Mouse (Mus musculus) embryonic facial prominence, embryonic 15.5 days (tissue): Measurements from ENCODE around the gene Wt1. TPM values are rescaled to one million over a fixed set of nuclear protein-coding genes. Genes with fewer than 3 reads are reported as not detected.

Source experiments
- ATAC-seq: fragments of 200-750 bp; cut with Nextera tagmentation; 2 replicates; pipeline ENCODE4 v1.8.0; 2017; ENCODE audit warnings: low read depth, moderate TSS enrichment; ENCODE audit not compliant: insufficient number of reproducible peaks, low FRiP score, low TSS enrichment
- H3K27ac ChIP-seq: fragments of 300-500 bp; sonication (generic); replicated peaks from 2 replicates; pipeline ENCODE4 v1.5.1; 2015; ENCODE audit warnings: mild to moderate bottlenecking, inconsistent platforms
- H3K27me3 ChIP-seq: fragments of 300-500 bp; sonication (generic); 2 replicates; pipeline ENCODE4 v1.6.1; 2015; ENCODE audit warnings: inconsistent platforms
- H3K36me3 ChIP-seq: fragments of 300-500 bp; sonication (generic); 2 replicates; pipeline ENCODE4 v1.6.1; 2015; ENCODE audit warnings: mild to moderate bottlenecking, inconsistent platforms
- H3K4me1 ChIP-seq: fragments of 300-500 bp; sonication (generic); 2 replicates; pipeline ENCODE4 v1.6.1; 2015; ENCODE audit warnings: inconsistent platforms
- H3K4me2 ChIP-seq: fragments of 300-500 bp; sonication (generic); replicated peaks from 2 replicates; pipeline ENCODE4 v1.6.1; 2015; ENCODE audit warnings: mild to moderate bottlenecking, inconsistent platforms
- H3K4me3 ChIP-seq: fragments of 300-500 bp; sonication (generic); replicated peaks from 2 replicates; pipeline ENCODE4 v1.5.1; 2015; ENCODE audit warnings: mild to moderate bottlenecking, inconsistent platforms
- H3K9ac ChIP-seq: fragments of 300-500 bp; sonication (generic); 2 replicates; pipeline ENCODE4 v1.6.1; 2015; ENCODE audit warnings: inconsistent platforms
- H3K9me3 ChIP-seq: fragments of 300-500 bp; sonication (generic); replicated peaks from 2 replicates; pipeline ENCODE4 v1.6.1; 2016; ENCODE audit warnings: inconsistent platforms
- WGBS: fragments of 180-500 bp; shearing (Covaris S2); methylation state at CpG from one replicate; pipeline ENCODE4 v1.1.7; 2015; 5-methylcytosine and 5-hydroxymethylcytosine counted together
- polyA plus RNA-seq: library from polyadenylated mRNA; unstranded; fragments of >200 nt; fragmentation: Nextera tagmentation; extraction: Ambion mirVana; gene quantifications from 2 replicates; pipeline ENCODE4 v1.2.1, GENCODE M21; 2015

Wt1 gene
- polyA plus RNA-seq, 1 experiment from 2014 or later = 0.45 TPM

DNA sequence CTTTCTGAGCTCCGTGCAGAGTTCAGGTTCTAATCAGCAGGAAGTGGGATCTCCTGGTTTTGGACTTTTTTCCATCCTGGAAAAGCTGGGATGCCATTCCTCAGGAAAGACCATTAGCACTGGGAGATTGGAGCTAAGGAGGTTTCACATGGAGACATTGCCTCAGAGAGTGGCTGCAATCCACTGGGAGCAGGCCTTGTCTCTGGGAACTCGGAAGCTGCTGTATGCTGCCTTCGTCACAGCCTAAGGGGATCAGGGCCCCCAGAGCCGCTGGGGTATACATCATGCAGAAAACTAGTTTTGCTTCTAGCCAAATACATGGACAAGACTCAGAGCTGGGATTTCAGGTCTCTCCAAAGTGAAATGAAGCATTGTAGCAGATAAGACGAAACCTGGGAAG lies 60.3 kb downstream of the Wt1 start:
- WGBS = 56% methylated on average over 5 of the region's 5 CpGs

DNA sequence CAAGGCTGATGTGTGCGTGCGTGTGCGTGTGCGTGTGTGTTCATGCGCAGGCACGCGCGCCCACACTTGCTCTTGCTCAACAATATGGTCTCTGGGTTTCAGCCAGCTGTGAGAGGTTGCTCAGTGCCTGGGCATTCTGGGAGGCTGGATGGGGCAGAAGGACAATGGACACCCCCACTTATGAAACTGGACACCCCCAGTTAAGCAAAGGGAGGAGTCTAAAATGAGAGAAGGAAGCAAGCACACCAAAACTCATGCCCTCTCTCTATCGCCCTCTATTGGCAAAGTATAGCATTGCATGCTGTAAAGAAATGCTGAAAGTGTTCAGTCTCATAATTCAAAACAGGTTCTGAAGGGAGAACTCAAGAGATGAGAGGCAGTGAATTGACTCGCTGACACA lies 61.9 kb downstream of the Wt1 start:
- no peak overlapping the region for H3K4me2 ChIP-seq
- H3K9me3 ChIP-seq = no peaks in the 10 kb centered on the region
- no peaks in the 10 kb centered on the region for H3K36me3 ChIP-seq
- no peak overlapping the region for H3K27ac ChIP-seq
- 75% methylated on average over 10 of the region's 10 CpGs for WGBS
- no peak overlapping the region for H3K9ac ChIP-seq
- H3K4me1 ChIP-seq = no peaks in the 10 kb centered on the region
- no peak for ATAC-seq
- H3K27me3 ChIP-seq = 0 out of 2 replicates have a peak, but pooled peaks cover 3% of the 10 kb centered on the region
- no peak overlapping the region for H3K4me3 ChIP-seq

More for the DNA sequence above, 60.3 kb downstream of the Wt1 start:
- Histone ChIP-seq H3K27ac (no peak overlapping the region), H3K4me2 (no peak overlapping the region), H3K9ac (no peak overlapping the region), H3K4me1 (no peaks in the 10 kb centered on the region), H3K36me3 (no peaks in the 10 kb centered on the region), H3K4me3 (no peak overlapping the region), H3K27me3 (0 out of 2 replicates have a peak, but pooled peaks cover 3% of the 10 kb centered on the region), H3K9me3 (no peaks in the 10 kb centered on the region)
- no peak for ATAC-seq

DNA sequence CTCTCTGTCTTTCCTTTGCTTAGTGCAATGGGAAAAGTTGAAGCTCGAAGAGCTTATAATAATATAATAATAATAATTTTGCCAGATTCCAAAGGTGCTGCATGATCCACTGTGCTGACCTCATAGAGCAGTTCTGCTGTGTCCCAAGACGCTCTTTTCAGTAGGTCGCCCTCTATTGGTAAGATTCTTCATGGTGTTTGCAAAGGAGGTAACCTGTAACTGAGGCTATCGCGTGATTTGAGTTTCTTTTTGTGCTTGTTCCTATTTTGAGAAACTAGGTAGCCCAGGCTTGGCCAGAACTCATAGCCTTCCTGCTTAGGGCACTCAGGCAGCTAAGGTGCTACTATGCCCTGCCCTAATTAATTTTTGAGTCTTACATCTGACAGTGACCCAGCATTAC lies 63.0 kb downstream of the Wt1 start:
- Histone ChIP-seq H3K9ac (no peak overlapping the region), H3K36me3 (no peaks in the 10 kb centered on the region), H3K4me2 (no peak overlapping the region), H3K9me3 (no peaks in the 10 kb centered on the region), H3K27ac (no peak overlapping the region), H3K4me3 (no peak overlapping the region), H3K4me1 (no peaks in the 10 kb centered on the region), H3K27me3 (0 out of 2 replicates have a peak, but pooled peaks cover 3% of the 10 kb centered on the region)
- no peak for ATAC-seq
- 33% methylated on average over 5 of the region's 5 CpGs for WGBS

DNA sequence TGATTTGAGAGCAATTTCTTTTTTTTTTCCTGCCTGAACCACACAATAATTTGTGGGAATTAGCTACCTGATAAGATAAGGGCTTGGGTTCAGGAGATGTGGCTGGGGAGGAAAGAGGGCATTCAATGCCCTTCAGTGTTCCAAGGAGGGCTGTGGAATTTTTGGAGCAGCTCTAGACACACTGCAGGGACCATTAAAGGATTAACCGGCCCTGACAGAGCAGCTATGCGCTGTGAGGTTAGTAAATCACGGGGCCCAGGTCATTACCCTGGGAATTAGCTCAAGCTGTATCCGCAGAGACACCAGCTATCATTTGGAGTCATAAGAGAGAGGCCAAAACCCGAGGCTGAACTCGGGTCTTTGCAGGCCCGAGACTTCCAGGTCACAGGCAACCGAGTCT lies 73.8 kb downstream of the Wt1 start:
- H3K4me1 ChIP-seq = no peaks in the 10 kb centered on the region
- no peak overlapping the region for H3K4me3 ChIP-seq
- WGBS = 21% methylated on average over 8 of the region's 8 CpGs
- no peak overlapping the region for H3K4me2 ChIP-seq
- H3K27me3 ChIP-seq = no peaks in the 10 kb centered on the region
- H3K27ac ChIP-seq = no peak overlapping the region
- no peak for ATAC-seq
- H3K9ac ChIP-seq = no peak overlapping the region
- no peaks in the 10 kb centered on the region for H3K36me3 ChIP-seq
- no peaks in the 10 kb centered on the region for H3K9me3 ChIP-seq

DNA sequence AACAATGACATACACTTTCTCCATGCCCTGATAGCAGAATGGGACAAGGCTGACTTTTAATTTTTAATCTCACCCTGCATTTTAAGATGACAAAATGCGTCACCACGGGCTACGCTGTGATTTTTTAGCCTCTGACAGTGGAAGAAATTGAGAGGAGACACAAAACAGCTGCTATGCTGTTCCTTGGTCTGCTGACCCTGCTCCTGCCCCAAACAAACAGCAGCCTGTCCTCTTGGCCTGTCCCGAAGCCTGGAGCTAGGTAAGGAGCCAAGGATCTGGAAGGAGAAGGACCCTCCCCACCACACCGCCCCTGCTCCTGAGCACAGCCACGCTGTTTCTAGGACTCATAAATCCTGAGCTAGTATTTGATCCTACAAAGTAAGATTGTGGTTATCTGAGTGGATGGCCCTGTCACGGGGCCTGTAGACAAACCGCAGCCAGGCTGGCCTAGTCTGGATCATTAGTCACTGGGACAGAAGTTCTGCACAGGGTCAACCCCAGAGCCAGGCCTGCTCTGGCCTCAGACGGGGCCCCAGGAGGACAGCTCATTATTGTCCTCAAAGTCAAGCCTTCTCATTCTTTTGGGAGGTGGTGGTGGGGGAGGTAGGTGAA lies 80.3 kb downstream of the Wt1 start:
- H3K4me1 ChIP-seq = no peaks in the 10 kb centered on the region
- H3K9ac ChIP-seq = no peak overlapping the region
- no peaks in the 10 kb centered on the region for H3K27me3 ChIP-seq
- no peak overlapping the region for H3K4me3 ChIP-seq
- 74% methylated on average over 9 of the region's 9 CpGs for WGBS
- no peak overlapping the region for H3K4me2 ChIP-seq
- no peaks in the 10 kb centered on the region for H3K36me3 ChIP-seq
- no peaks in the 10 kb centered on the region for H3K9me3 ChIP-seq
- no peak overlapping the region for H3K27ac ChIP-seq
- ATAC-seq = no peak

DNA sequence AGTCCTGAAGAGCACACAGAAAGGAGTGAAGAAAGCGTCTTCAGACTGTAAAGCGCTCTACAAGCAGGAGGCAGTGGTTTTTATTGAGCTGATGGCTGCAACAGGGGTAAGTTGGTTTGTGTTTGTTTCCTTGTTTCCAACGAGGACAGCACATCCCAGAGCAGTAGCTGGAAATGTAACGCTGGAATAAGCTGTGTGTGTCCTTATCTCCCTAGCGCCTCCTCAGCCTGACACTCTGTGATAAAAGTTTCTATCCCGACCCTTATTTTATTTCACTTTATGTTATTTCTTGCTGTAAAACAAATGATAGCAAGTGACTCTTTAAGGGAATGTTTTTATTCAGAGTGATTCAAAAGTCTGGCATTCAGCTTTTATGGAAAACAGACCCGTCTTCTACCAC lies 86.5 kb downstream of the Wt1 start:
- no peaks in the 10 kb centered on the region for H3K4me1 ChIP-seq
- H3K36me3 ChIP-seq = no peaks in the 10 kb centered on the region
- H3K4me2 ChIP-seq = no peak overlapping the region
- WGBS = 63% methylated on average over 7 of the region's 7 CpGs
- no peak overlapping the region for H3K4me3 ChIP-seq
- no peaks in the 10 kb centered on the region for H3K27me3 ChIP-seq
- no peaks in the 10 kb centered on the region for H3K9me3 ChIP-seq
- H3K27ac ChIP-seq = no peak overlapping the region
- H3K9ac ChIP-seq = no peak overlapping the region
- no peak for ATAC-seq

DNA sequence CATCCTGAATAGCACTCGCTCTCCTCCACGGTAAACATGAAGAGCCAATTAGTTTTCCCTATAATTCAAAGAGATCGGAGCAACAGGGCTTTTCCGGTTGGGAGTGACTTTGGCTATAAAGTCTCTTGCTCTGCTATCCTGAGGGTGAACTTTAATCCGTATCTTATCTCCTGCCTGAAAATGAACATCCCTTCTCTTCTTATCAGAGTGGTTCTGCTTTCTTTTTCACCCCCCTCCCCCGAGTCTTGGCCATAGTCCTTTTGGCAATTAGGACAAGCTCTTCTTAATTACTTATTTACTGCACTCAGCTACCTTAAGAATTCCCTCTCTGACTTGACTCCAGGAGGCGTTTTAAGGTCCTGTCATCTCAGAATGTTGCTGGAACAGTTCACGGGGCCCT lies 89.6 kb downstream of the Wt1 start:
- Histone ChIP-seq H3K4me3 (no peak overlapping the region), H3K27ac (no peak overlapping the region), H3K27me3 (no peaks in the 10 kb centered on the region), H3K4me2 (no peak overlapping the region), H3K4me1 (0 out of 2 replicates have a peak, but pooled peaks cover under 1% of the 10 kb centered on the region), H3K9me3 (no peaks in the 10 kb centered on the region), H3K9ac (no peak overlapping the region), H3K36me3 (no peaks in the 10 kb centered on the region)
- no peak for ATAC-seq
- WGBS = 50% methylated on average over 8 of the region's 8 CpGs

DNA sequence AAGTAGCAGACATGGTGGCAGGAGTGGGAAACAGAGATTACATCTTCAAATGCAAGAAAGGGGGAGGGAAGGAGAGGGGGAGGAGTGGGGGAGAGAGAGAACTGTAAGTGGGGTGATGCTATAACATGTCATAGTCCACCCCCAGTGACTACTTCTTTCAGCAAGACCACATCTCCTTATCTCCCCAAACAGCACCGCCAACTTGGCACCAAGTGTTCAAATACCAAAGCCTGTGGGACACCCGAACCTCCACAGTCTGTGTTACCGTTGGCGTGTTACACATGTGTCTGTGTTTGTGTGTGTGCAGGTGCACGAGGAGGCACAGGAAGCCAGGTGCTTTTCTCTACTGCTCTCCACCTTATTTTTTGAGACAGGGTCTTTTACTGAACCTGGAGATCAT lies 92.9 kb downstream of the Wt1 start:
- WGBS = 83% methylated on average over 5 of the region's 5 CpGs
- Histone ChIP-seq H3K4me1 (peaks cover 7% of the 10 kb centered on the region), H3K27ac (no peak overlapping the region), H3K27me3 (peaks cover 12% of the 10 kb centered on the region; the same call in 1 of the 2 replicates), H3K9me3 (no peaks in the 10 kb centered on the region), H3K4me3 (no peak overlapping the region), H3K9ac (no peak overlapping the region), H3K4me2 (no peak overlapping the region), H3K36me3 (no peaks in the 10 kb centered on the region)
- ATAC-seq = no peak

DNA sequence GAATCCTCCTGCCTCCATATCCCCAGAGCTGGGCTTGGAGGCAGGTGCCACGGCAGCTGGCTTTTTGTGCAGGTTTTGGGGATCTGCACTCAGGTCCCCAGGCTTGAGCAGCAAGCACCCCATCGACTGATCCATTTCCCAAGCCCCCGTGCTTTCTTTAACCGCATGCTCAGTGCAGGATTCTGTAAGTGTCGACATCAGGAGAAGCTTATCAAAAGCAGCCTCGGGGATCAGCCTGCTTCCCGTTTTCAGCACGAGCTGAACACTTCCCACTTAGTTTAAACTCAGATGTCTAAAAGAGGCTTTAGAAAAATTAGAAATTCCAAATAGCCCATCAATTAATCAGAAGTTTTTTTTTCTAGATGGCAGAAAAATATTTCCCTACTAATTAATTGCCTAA lies 93.3 kb downstream of the Wt1 start:
- Histone ChIP-seq H3K36me3 (no peaks in the 10 kb centered on the region), H3K27me3 (peaks cover 16% of the 10 kb centered on the region), H3K4me2 (no peak overlapping the region), H3K9ac (no peak overlapping the region), H3K27ac (no peak overlapping the region), H3K4me3 (no peak overlapping the region), H3K9me3 (no peaks in the 10 kb centered on the region), H3K4me1 (peaks cover 11% of the 10 kb centered on the region)
- WGBS = 43% methylated on average over 8 of the region's 8 CpGs
- ATAC-seq = no peak

DNA sequence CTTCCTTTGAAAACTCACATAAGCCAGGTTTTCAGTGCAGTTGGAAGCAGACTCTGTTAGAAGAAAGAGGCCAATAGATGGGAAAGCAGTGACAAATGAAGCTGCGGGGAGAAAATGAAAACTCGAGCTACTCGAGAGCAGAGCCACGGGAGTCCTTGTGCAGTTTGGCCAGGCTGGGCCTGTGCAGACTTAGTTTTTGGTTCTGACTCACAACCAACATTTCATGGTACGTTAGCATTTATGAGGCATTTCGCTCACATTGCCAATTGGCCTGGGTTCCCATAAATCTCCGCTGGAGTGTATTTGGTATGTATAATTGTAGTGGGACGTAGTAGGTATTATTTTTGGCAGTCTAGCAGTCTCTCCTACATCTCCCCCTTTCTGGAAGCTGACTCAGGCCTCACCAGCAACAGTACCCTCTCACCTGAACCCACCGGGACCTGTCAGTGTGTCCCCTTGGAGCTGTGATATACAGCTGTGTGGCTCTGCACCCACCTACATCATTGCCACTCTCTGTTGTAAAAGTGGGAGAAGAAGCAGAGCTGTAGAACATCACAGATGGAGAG lies 94.5 kb downstream of the Wt1 start:
- Histone ChIP-seq H3K4me3 (no peak overlapping the region), H3K27me3 (peaks cover 22% of the 10 kb centered on the region), H3K9ac (no peak overlapping the region), H3K4me2 (no peak overlapping the region), H3K9me3 (no peaks in the 10 kb centered on the region), H3K4me1 (peaks cover 15% of the 10 kb centered on the region), H3K36me3 (no peaks in the 10 kb centered on the region), H3K27ac (no peak overlapping the region)
- WGBS = 46% methylated on average over 9 of the region's 9 CpGs
- peak; percentile 65; the same call in 1 of the 2 replicates for ATAC-seq
